Mouse (Mus musculus) activated CD4-positive, CD25-positive, alpha-beta regulatory T cell (primary cell): ENCODE measurements around the gene Gon7. TPM values are rescaled to one million over a fixed set of nuclear protein-coding genes. Genes with fewer than 3 reads are reported as not detected.

Source experiments
- polyA plus RNA-seq, 2 experiments: library from polyadenylated mRNA; unstranded; fragments of 100-300 nt; shearing (Covaris generic); gene quantifications; one replicate each; pipeline ENCODE4 v1.2.1; 2017

Gon7 gene
- polyA plus RNA-seq, result 10 to 100 TPM; 19.2 to 25.1 TPM

DNA sequence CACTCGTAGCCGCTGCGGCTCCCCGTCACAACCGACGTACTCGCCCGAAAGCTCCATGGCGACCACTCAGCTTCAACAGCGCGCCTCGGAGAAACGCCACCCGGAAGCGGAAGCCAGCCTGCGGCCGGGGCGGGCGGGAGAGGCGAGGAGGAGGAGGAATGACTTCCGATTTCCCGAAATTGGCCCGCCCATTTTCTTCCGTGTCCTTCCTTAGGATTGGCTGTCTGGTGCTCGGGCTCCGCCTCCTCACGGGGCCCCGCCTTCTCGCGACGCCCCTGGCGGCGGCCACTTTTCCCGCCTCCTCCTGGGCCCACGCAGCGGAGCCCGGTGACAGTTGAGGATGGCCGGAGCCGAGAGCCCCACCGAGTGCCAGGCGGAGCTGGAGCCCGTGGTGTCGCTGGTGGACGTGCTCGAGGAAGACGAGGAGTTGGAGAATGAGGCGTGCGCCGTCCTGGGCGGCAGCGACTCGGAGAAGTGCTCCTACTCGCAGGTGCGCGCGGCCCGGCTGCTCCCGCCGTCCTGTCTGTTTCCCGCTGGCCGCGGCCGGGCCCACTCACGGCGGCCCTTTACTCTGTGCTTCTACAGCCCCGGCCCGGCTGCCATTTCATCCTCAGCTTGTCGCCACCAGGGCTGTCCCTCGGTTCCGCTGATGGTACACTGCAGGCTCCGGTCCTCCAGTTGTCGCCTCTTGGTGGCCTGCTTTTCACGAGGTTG lies at the start of gene Gon7, which contains the start of the genes Gm28051 and Ubr7:
Gene Gon7 (minus strand): TSS at position 115 of the 714 bp plus-strand sequence.
Gene Gm28051 (minus strand): TSS at position 77 of the 714 bp plus-strand sequence.
Gene Ubr7 (plus strand): TSS at position 279 of the 714 bp plus-strand sequence.

DNA sequence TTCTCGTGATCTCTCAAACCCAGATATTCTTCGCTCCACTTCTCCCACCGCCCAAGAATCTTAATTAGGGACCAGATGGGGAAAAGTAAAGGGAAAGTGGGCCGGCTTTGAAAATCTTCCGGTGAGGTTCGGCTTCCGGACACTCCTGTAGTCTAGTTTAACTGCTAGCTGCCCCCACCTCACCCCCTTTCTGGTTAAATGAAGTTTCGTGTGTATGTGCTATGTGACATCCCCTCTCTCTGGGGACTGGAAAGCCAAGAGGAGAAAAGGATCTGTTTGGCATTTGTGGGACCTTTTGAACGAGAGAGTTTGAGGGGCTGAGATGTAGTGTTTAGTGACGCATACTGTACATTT lies 777 bp upstream of the Gon7 start, which contains the start of gene Gm20604:
Gene Gm20604 (minus strand): TSS at position 270 of the 354 bp plus-strand sequence.

DNA sequence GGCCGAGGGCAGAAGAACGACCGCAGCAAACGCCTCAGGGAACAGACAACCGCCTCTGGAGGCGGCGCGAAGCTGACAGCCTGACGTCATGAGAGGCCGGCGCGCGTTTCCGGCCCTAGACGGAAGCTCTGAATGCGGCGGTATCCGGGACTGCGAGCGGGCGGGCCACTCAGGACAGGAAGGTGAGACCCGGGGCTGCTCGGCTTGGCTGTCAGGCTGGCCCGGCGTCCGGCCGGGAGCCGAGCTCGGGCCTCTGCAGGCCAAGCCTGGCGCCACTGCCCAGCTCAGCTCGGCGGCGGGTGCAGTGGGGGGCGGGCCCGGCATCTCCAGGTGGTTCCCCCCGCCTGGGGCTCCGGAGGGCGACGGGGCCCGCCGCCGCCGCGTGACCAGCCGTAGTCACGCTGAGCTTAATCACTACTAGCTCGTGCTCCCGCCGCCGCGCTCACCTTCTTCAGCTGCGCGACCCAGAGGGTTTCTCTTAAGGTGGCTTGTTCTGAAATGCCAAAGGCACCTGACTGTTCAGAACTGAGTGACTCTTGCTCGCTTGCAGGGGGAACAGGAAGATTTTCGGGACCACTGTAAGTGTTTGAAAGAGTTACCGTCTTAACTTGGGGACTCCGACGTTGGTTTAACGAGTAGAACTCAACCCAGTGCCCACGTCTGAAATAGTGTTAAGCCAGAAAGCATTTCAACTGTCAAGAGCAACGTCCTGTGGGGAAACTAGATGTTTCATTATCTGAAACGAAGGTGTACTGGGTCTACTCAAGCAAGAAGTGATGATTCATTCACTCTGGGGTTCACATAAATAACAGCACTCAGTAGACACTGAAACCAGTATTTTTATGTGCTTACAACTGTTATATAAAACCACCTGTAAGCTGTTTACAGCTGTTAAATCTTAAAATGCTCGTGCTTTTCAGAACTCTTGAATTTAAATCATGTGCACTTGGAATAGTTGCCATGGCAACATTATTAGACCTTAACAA lies 13.7 kb downstream of the Gon7 start, which contains the start of the genes Moap1 and Tmem251:
Gene Moap1 (minus strand): TSS at position 73 of the 986 bp plus-strand sequence.
Gene Tmem251 (plus strand): TSS at position 174 of the 986 bp plus-strand sequence.

DNA sequence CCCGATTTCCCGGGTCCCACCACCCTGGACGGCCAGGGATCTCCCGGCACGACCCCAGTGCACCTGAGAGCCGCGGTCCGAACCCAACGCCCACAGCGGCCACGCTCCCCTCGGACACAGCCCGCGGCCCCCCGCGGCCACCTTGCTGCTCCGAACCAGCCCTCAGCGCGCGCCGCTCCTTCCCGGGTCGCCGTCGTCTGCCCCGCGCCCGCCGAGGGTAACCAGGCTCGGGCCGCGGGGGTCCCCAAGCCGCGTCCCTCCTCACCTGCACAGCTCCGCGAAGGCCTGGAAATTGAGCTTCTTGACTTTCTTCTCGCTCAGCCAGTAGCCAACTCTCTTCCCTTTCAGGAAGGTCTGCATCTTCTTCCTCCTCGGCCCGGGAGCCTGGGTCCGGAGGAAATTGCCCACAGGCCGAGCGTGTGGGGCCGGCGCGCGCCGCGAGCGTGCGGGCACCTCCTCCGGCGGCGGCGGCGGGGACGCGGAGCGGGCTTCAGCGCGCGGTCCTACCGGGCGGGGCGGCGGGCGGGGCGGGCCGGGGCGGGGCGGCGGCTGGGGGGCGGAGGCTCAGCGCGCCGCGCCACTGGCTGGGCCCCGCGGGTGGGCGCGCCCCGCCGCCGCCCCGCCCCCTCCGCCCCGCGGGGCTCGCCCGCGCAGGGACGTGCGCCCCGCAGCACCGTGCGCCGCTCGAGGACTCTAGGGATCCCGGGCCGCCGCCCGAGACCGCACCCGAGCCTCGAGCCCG lies 53.0 kb downstream of the Gon7 start, which contains the start of gene Itpk1:
Gene Itpk1 (minus strand): TSS at position 474 of the 742 bp plus-strand sequence.

Other genes with a start within 250 kb of the Gon7 start
- gene Chga, start 202.8 kb downstream of the Gon7 start, polyA plus RNA-seq, result under 1 TPM in 1 of 2 experiments, not detected in 1; 0.12 TPM
- 10 to 100 TPM; 44.8 to 73.3 TPM for gene Itpk1, start 52.9 kb downstream of the Gon7 start, polyA plus RNA-seq
- 1 to 10 TPM; 4.0 to 9.9 TPM for gene Moap1, start 14.1 kb downstream of the Gon7 start, polyA plus RNA-seq
- 10 to 100 TPM; 21.9 to 23.6 TPM for gene Tmem251, start 14.0 kb downstream of the Gon7 start, polyA plus RNA-seq
- not detected for gene Gm28051, start within 50 bp of the Gon7 start, polyA plus RNA-seq
- 10 to 100 TPM; 29.2 TPM for gene Ubr7, start 164 bp upstream of the Gon7 start, polyA plus RNA-seq
- 1 to 10 TPM; 6.9 to 8.3 TPM for gene Gm20604, start 869 bp upstream of the Gon7 start, polyA plus RNA-seq
- gene Btbd7, start 120.7 kb upstream of the Gon7 start, polyA plus RNA-seq, result 10 to 100 TPM; 14.1 to 15.2 TPM
- not detected for gene Cox8c, start 141.5 kb upstream of the Gon7 start, polyA plus RNA-seq
- gene Unc79, start 191.1 kb upstream of the Gon7 start, polyA plus RNA-seq, result under 1 TPM; 0.23 to 0.65 TPM